15 mouse cellular contexts compared by ENCODE assay signal in genomic region chr7:75524789-75525569, GRCm38 (mm10).
A peak's percentile ranks its signal among the peaks of the same experiment; 100 is the strongest.
DNase-seq lines count a peak whose midpoint lies in the region; ATAC-seq and TF ChIP-seq lines count a peak whose summit lies in the region.
"Had no signal": no experiment of that assay in that cellular context is flagged by ENCODE, and none has a peak within 500 bp of the region (broad histone marks: within the 10 kb centered on the region; RNA-seq: fewer than 3 reads in every experiment).

No protein-coding gene starts in this region.

- TF ChIP-seq CTCF in gastrocnemius, adult 2 months (IDR thresholded peaks at IDR 0.05) = no peak
- no peak for TF ChIP-seq CTCF in MEL (IDR thresholded peaks at IDR 0.05 in 2 of 3, conservative IDR thresholded peaks at IDR 0.05 in 1 of 3; ENCODE audit: control insufficient read depth in 1 of 3, insufficient read depth in 1 of 3, low read depth in 2 of 3, low read length in 3 of 3, poor library complexity in 1 of 3, severe bottlenecking in 1 of 3)
- TF ChIP-seq CTCF in heart, postnatal 0 days (IDR thresholded peaks at IDR 0.05; ENCODE audit: low read depth) = no peak

- no peaks in the 10 kb centered on the region for H3K79me2 ChIP-seq in MEL (ENCODE audit: control insufficient read depth, insufficient read depth, low read length, poor library complexity)

- H3K9ac ChIP-seq in kidney, embryonic 16.5 days (replicated peaks; ENCODE audit: low read length) = no peak overlapping the region
- H3K9ac ChIP-seq in MEL (ENCODE audit: control insufficient read depth, low read depth, low read length, poor library complexity, severe bottlenecking) = no peak overlapping the region
- H3K9ac ChIP-seq in heart, postnatal 0 days (replicated peaks; ENCODE audit: low read depth, low read length) = no peak overlapping the region
- H3K9ac ChIP-seq: hindbrain, embryonic 13.5 days had no signal

- H3K9me3 ChIP-seq in kidney, embryonic 16.5 days (ENCODE audit: low read length) = no peaks in the 10 kb centered on the region
- H3K9me3 ChIP-seq in MEL (replicated peaks; ENCODE audit: insufficient read depth, low read length) = no peaks in the 10 kb centered on the region
- H3K9me3 ChIP-seq in heart, postnatal 0 days (replicated peaks; ENCODE audit: control insufficient read depth, low read length) = no peaks in the 10 kb centered on the region
- H3K9me3 ChIP-seq: hindbrain, embryonic 13.5 days had no signal

- H3K36me3 ChIP-seq in kidney, embryonic 16.5 days (ENCODE audit: insufficient read depth, low read length) = no peaks in the 10 kb centered on the region
- peaks cover 0 to 7% of the 10 kb centered on the region in 2 experiments; a peak in 2 of 4 replicates for H3K36me3 ChIP-seq in MEL (ENCODE audit: control insufficient read depth in 1 of 2, insufficient read depth in 2 of 2, low read length in 2 of 2)
- no peaks in the 10 kb centered on the region for H3K36me3 ChIP-seq in heart, postnatal 0 days (replicated peaks; ENCODE audit: control insufficient read depth, insufficient read depth, low read length)
- H3K36me3 ChIP-seq: hindbrain, embryonic 13.5 days had no signal

- peak overlapping the region; percentile 38 for H3K27ac ChIP-seq in gastrocnemius, adult 2 months
- peak overlapping the region; percentile 71 for H3K27ac ChIP-seq in kidney, embryonic 16.5 days (ENCODE audit: low read length)
- no peak overlapping the region for H3K27ac ChIP-seq in MEL (ENCODE audit: control insufficient read depth, low read depth, low read length)
- H3K27ac ChIP-seq in heart, postnatal 0 days (ENCODE audit: low read depth) = peak overlapping the region; percentile 47
- H3K27ac ChIP-seq: hindbrain, embryonic 13.5 days had no signal

- H3K4me1 ChIP-seq in kidney, embryonic 16.5 days (ENCODE audit: insufficient read depth, low read length) = peaks cover 57% of the 10 kb centered on the region
- H3K4me1 ChIP-seq in MEL (ENCODE audit: control insufficient read depth in 1 of 2, insufficient read depth in 2 of 2, low read length in 2 of 2) = peaks cover 2 to 5% of the 10 kb centered on the region in 2 experiments; a peak in 2 of 4 replicates
- peaks cover 50% of the 10 kb centered on the region for H3K4me1 ChIP-seq in heart, postnatal 0 days (ENCODE audit: control insufficient read depth, insufficient read depth)

- no peak for TF ChIP-seq RAD21 in MEL (IDR thresholded peaks at IDR 0.05; ENCODE audit: low read depth, low read length)

- H3K27me3 ChIP-seq in kidney, embryonic 16.5 days (ENCODE audit: insufficient read depth, low read length) = no peaks in the 10 kb centered on the region
- H3K27me3 ChIP-seq in MEL (ENCODE audit: control insufficient read depth in 1 of 2, insufficient read depth in 2 of 2, low read length in 2 of 2) = no peaks in the 10 kb centered on the region
- H3K27me3 ChIP-seq in heart, postnatal 0 days (ENCODE audit: control insufficient read depth, insufficient read depth, low read length) = no peaks in the 10 kb centered on the region
- H3K27me3 ChIP-seq: hindbrain, embryonic 13.5 days had no signal

- no peak overlapping the region for H3K4me2 ChIP-seq in kidney, embryonic 16.5 days (replicated peaks; ENCODE audit: low read depth, low read length)
- peak overlapping the region; percentile 16; the same call in 1 of the 2 replicates for H3K4me2 ChIP-seq in heart, postnatal 0 days (ENCODE audit: low read depth, low read length)
- H3K4me2 ChIP-seq: hindbrain, embryonic 13.5 days; midbrain, embryonic 11.5 days had no signal

- intact Hi-C loops in gastrocnemius, adult 2 months (cut with DNase I) = no loop called here

- peak; percentile 29 to 47; a peak in 3 of 4 replicates for TF ChIP-seq EP300 in MEL (IDR thresholded peaks at IDR 0.05; ENCODE audit: low read depth in 1 of 2, low read length in 2 of 2)
- 0 out of 2 replicates have a peak, but pooled peaks have one; percentile 40 for TF ChIP-seq EP300 in heart, postnatal 0 days (IDR thresholded peaks at IDR 0.05; ENCODE audit: low read depth)

- no peak overlapping the region for H3K4me3 ChIP-seq in gastrocnemius, adult 2 months
- H3K4me3 ChIP-seq in kidney, embryonic 16.5 days (ENCODE audit: low read length) = no peak overlapping the region
- no peak overlapping the region for H3K4me3 ChIP-seq in MEL (ENCODE audit: control insufficient read depth in 1 of 2, insufficient read depth in 1 of 2, low read depth in 2 of 2, low read length in 2 of 2)
- no peak overlapping the region for H3K4me3 ChIP-seq in heart, postnatal 0 days (ENCODE audit: low read depth, low read length)
- H3K4me3 ChIP-seq: hindbrain, embryonic 13.5 days had no signal

- 0 out of 2 replicates have a peak, but pooled peaks have one; percentile 27 for ATAC-seq in kidney, embryonic 16.5 days (ENCODE audit: low FRiP score, low TSS enrichment)
- no peak for ATAC-seq in heart, postnatal 0 days (ENCODE audit: insufficient read depth, low read depth)
- ATAC-seq: forebrain, embryonic 14.5 days had no signal

- no peak for DNase-seq in gastrocnemius, adult 2 months
- no peak for DNase-seq in gastrocnemius, postnatal 10 days
- DNase-seq in kidney, adult 18-20 months = no peak
- DNase-seq in MEL (ENCODE audit: low read depth, low spot score) = peak; percentile 20
- peak; percentile 60 for DNase-seq in heart, postnatal 0 days (ENCODE audit: low spot score)
- DNase-seq in right cerebral cortex, postnatal 36 days (ENCODE audit: low spot score in 2 of 2) = no peak
- no peak for DNase-seq in cerebellum, postnatal 36 days
- DNase-seq: cerebellum, adult 18-20 months; lung, postnatal 14 days; right cerebral cortex, postnatal 14 days; thymus, postnatal 4 days had no signal

- no peak for TF ChIP-seq POLR2A in MEL (IDR thresholded peaks at IDR 0.05; ENCODE audit: control insufficient read depth in 1 of 2, insufficient read depth in 1 of 2, low read depth in 1 of 2, low read length in 2 of 2, poor library complexity in 1 of 2)

TF ChIP-seq in MEL, 35 proteins besides CTCF, POLR2A, EP300 and RAD21:
- peak; percentile 29; the same call in 1 of the 2 replicates for TF ChIP-seq MEF2A (IDR thresholded peaks at IDR 0.05; ENCODE audit: extremely low read depth, insufficient replicate concordance, low read depth, low read length, poor library complexity, severe bottlenecking)
- TF ChIP-seq ETS1 (IDR thresholded peaks at IDR 0.05; ENCODE audit: low read depth, low read length) = 0 out of 2 replicates have a peak, but pooled peaks have one; percentile 18
- TF ChIP-seq E2F4 (IDR thresholded peaks at IDR 0.05; ENCODE audit: borderline replicate concordance, low read depth, low read length) = no peak
- no peak for TF ChIP-seq NELFE (IDR thresholded peaks at IDR 0.05; ENCODE audit: low read depth, low read length)
- peak; percentile 25; the same call in 1 of the 2 replicates for TF ChIP-seq GATA1 (IDR thresholded peaks at IDR 0.05; ENCODE audit: low read depth, low read length)

Comparison
In these comparisons a context has a peak if more than half of its experiments do, and no peak if none do; other contexts are left out.
1. DNase-seq: peak in MEL (single experiment) and heart, postnatal 0 days (single experiment); none in gastrocnemius, adult 2 months (single experiment), gastrocnemius, postnatal 10 days (single experiment), kidney, adult 18-20 months (single experiment), right cerebral cortex, postnatal 36 days (0 of 2) and cerebellum, postnatal 36 days (0 of 2).